Comparison of ENCODE assay signal across 11 mouse cellular contexts in genomic region chr16:86473059-86473740, GRCm38 (mm10).
DNase-seq lines count a peak whose midpoint lies in the region; TF ChIP-seq lines count a peak whose summit lies in the region.
"Had no signal": no experiment of that assay in that cellular context is flagged by ENCODE, and none has a peak within 500 bp of the region (broad histone marks: within the 10 kb centered on the region; RNA-seq: fewer than 3 reads in every experiment).

No protein-coding gene starts in this region.

- H3K27ac ChIP-seq in gastrocnemius, adult 2 months: no peak overlapping the region
- H3K27ac ChIP-seq: heart, embryonic 15.5 days; liver, embryonic 13.5 days had no signal

- peak; percentile 2 for DNase-seq in left cerebral cortex, adult 11 months (ENCODE audit: low spot score)
- no peak for DNase-seq in left cerebral cortex, postnatal 36 days (ENCODE audit: low spot score in 2 of 2)
- DNase-seq in Muller cell, postnatal 12 days (ENCODE audit: inconsistent ontology term): peak; percentile 64
- peak; percentile 21 for DNase-seq in adrenal gland, postnatal 14 days
- DNase-seq in gastrocnemius, adult 2 months: peak; percentile 40
- no peak for DNase-seq in ovary, postnatal 14 days (ENCODE audit: low spot score)
- DNase-seq in ovary, adult 18-20 months (ENCODE audit: low spot score): no peak
- no peak for DNase-seq in liver
- DNase-seq: kidney, adult 9 months; liver, embryonic 13.5 days had no signal

- intact Hi-C loops in left cerebral cortex, postnatal 36 days (cut with DNase I): no loop called here
- intact Hi-C loops in gastrocnemius, adult 2 months (cut with DNase I): no loop called here

- H3K4me3 ChIP-seq in gastrocnemius, adult 2 months: no peak overlapping the region
- H3K4me3 ChIP-seq: heart, embryonic 15.5 days; liver, embryonic 13.5 days had no signal

- TF ChIP-seq CTCF in gastrocnemius, adult 2 months (IDR thresholded peaks at IDR 0.05): no peak

Comparison
In these comparisons a context has a peak if more than half of its experiments do, and no peak if none do; other contexts are left out.
1. DNase-seq: peak in left cerebral cortex, adult 11 months (single experiment), Muller cell, postnatal 12 days (single experiment), adrenal gland, postnatal 14 days (single experiment) and gastrocnemius, adult 2 months (single experiment); none in left cerebral cortex, postnatal 36 days (0 of 2), ovary, postnatal 14 days (single experiment), ovary, adult 18-20 months (single experiment) and liver (single experiment).